Mouse (Mus musculus) monocyte, adult 2 months (primary cell): Measurements from ENCODE around the gene Calm1.
"Not testable (repeated sequence)": the region's sequence is repeated elsewhere in the genome, so short reads cannot be mapped to it uniquely, and the experiment has no call there.

Experiments
- DNase-seq, 2 experiments: peaks; one replicate each; pipeline ENCODE4 v3.0.0; 2022; ENCODE audit warnings: low spot score in 2 of 2, low read depth in 1 of 2

Calm1 gene

DNA sequence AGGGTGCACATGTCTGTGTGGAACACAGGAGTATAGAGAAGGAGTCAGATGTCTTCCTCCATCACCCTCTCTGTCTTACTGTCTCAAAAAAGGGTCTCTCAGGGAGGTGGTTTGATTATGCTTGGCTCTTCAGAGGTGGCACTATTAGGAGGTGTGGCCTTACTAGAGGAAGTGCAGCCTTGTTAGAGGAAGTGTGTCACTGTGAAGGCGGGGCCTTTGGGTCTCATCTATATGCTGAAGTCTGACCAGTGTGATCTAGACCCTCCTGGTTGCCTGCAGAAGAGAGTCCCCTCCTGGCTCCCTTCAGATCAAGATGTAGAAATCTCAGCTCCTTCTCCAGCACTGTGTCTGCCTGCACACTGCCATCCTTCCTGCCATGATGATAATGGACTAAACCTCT, 5.1 kb upstream of the Calm1 start:
- DNase-seq = no peak

DNA sequence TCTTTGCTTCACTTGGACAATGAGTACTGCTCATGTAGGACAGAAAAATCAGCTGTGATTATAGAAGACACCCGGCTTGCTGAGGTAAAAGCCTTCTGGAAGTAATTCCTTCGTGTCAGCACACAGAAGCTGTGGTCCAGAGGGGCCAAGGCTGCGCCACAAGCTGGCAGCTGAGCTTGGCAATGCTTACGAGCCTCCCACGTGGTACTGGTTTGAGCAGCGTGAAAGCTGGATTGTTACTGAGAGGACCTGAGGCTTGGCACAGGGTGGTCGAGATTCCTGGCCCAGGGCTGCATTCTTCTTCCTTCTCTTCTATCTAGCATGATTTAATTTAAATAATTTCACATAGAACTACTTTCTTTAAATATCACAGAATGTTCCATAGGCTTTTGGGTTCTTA, 2.4 kb upstream of the Calm1 start:
- no peak for DNase-seq

DNA sequence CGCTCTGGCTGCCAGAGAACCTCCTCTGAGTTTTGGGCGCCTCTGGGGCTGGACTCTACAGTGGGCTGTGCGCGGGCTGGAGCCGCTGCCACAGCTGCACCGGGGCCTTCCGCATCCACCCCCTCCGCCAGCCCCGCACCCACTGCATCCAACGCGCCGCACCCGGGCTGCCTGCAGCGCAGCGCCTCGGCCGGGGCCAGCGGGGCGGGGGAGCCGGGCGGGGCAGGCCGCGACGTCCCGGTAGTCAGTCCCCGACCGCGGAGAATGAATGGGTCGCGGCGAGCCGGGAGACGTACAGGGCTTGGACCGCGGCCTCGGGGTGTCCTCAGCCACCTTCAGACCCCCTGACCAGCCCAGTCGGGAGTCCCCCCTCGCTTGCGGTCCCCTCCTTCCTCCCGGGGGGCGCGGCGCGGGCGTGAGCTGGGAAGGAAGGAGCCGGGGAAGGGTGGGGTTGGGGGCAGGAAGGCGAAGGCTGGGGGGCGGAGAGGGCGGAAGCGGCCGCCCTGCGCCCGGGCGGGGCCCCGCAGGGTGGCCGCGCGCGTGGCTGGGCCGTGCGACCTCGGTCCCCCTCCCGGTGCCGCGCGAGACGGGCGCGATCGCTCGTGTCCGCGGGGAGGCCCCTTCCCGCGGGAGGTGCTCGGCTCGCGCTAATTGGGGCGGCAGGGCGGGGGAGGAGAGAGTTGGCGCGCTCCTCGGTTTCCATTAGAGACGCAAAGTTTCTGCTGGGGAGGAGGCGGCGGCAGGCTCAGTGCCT, 833 bp downstream of the Calm1 start:
- DNase-seq = peak in 1 of 2 experiments; percentile 41

DNA sequence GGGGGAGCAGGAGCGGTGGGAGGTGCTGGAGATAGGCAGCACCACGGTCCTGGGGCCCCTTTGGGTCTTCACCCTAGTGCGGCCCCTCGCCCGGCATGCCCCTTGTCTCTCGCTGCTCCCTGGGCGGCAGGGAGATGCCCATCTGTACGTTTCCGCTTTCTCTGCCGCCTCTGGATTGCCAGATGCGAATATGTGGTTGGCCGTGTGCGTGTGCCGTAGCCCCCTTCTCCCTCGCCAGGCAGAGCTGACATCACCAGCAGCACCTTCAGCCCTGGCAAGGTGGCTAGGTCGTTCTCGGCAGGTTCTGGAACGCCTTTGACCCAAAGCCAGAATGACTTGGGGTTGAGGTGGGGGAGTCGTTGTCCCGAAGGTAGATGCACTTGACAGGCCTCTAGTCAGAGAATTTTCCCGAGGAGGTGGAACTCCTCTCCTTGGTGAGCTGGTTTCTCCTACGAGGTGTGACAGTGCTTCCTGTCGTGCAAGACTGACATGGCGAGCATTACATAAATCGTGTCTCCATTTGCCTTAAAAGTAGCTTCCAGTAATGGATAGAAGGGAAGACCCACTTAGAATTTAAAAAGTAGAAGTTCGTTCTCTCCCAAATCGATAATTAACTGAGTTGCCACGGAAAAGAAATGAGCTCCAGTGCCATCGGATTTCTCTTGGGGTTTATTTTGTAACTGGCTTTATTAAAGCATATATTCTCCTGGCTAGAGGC, 1.6 kb downstream of the Calm1 start:
- DNase-seq = peak in 1 of 2 experiments; percentile 34

DNA sequence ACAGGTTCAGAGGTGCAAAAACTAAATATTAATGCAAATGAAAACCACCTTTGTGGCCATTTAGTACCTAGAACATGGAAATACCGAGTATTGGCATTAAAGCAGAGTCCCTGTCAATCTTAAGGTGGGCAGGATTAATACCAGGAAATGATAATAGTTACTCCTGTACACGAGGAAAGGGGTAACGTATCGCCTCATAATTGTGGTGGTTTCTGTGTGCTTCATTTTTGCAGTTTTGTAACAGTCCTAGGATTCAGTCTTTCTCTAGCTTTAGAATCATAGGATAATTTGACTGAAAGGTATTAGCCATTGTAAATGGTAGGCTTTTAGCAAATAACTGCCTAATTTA, 2.1 kb downstream of the Calm1 start:
- DNase-seq = no peak

DNA sequence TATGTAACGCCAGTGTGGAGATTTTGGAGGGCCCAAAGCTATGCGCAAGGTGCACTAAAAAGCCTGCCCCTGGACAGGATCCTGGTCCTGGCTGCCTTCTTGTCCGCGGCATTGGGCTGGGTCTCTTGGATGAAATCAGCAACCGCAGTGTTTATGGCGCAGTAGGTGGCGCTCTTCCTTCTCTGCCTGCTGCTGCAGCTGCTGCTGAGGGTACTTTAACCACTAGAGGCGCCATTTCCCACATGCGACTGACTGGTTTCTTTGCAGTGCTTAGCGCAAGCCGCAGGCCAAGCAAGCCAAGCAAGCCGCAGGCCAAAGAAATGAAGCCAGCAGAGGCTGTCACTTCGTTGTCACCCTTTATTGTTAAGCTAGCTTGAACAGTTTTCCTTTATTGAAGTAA, 2.6 kb downstream of the Calm1 start:
- peak; percentile 77 to 86 for DNase-seq

DNA sequence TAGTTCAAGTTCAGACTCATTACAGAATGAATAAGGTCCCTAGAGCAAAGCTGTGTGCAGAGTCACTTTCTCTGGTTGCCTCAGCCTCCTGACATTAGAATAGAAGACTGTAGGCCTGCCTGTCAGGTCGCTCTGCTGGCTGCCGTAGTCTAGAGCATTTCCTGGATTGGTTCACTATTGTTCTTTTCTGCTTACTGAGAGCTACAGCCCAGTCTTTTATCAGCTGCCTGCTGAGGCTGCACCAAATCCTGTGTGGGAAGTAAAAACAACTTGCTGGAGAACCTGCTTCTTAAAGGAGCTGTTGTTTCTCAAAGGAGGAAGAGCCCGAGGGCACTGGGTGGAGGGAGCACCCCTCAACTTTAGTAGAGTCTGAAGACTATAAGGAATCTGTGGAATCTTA, 4.5 kb downstream of the Calm1 start:
- no peak for DNase-seq

DNA sequence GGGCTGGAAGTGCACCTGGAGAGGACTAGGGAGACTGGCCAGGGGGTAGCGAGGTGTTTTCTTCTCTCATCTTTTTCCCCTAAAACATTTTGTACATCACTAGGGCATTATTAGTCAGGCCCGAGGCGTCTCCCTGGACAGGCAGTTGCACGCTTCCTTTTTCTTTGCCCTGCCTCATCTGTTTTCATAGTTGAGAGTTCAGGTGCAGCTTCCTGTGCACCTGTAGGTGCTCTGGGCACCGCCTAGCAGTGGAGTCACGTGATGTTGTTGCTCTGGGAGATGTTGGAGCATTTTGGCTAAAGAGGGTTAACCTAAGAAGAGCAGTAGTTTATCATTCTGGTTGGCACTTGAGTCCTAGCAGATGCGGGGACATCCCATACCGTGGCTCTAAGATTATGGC, 5.9 kb downstream of the Calm1 start:
- DNase-seq = no peak

DNA sequence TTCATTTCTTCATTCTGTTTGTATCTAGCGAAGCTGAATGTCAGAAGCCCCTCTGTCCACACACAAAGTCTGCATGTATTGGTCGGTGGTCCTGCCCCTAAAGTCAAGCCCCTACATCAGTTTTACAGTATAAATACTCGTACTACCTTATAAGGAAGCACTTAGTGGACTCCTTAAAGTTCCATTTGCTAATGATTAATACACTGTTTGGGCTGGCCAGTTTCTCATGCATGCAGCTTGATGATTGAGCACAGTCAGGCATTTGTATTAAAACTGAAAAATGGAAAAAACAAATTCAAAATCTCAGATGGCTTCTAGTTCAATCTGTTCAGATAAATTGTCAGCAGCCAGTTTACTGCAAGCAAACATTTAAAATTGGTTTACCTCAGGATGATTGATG, 7.3 kb downstream of the Calm1 start:
- DNase-seq = no peak

DNA sequence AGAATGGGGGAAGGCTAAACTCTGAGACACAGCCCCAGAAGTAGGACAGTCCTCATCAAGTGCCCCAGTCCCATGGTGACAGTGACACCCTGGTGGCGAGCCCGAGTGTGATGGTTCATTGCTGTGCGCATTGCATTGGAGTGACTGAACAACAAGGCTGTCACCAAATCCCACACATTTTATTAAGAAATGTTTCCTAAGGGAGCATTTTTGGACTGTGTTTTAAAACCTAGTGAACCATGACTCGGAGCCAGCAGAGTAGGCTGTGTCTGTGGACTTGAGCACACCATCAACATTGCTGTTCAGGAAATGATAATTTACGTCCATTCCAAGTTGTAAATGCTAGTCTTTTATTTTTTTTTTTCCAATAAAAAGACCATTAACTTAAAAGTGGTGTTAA, 7.7 kb downstream of the Calm1 start:
- DNase-seq = no peak

DNA sequence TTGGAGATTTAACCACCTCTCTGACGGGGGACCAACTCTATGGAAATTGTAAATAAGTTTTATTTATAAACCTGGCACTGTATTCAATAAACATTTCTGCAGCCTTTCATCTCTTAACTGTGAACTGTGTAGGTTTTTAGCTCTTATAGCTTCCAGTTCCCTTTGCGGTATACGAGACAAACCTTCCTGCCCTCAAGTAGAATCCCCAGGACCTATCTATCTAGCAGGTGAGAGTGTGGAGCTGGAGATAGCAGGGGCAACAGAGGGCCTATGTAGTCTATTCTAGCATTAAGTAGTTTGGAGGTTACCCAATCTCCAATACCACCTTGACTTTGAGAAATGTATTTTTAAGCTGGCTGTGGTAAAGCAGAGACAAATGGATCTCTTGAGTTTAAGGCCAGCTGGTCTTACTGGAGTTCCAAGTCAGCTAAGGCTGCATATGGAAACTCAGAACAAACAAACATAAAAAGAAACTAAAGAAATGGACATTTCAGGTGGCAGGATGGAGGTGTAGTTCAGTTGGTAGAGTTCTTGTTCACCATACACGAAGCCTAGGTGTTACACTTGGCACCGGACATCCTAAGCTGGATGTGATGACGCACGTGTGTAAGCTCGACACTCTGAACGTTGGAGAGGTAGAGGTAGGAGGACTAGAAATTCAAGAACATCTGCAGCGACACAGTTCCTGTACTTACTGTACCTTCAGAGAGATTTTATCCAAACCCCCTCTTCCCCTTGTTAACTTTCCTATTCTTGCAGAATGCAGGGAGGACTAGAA, 10.7 kb downstream of the Calm1 start:
- no peak for DNase-seq

DNA sequence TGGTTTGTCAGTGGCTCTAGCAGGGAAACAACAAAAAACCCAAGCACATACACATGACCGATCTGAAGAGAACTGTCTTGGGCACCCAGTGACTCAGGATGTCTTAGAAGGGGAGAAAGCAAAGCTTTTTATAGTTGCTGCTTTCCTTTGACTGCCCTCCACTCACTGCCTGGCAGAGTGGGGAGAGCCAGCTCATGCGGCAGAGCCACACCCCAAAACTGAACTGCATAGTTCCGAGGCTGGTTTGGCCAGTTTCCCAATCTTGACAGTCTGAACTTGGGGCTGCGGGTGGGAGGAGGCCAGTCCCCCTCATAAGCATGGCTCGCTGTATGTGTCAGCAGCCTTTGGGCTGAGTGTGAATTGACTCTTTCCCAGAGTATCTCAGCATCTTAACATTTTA, 11.7 kb downstream of the Calm1 start:
- DNase-seq = no peak

DNA sequence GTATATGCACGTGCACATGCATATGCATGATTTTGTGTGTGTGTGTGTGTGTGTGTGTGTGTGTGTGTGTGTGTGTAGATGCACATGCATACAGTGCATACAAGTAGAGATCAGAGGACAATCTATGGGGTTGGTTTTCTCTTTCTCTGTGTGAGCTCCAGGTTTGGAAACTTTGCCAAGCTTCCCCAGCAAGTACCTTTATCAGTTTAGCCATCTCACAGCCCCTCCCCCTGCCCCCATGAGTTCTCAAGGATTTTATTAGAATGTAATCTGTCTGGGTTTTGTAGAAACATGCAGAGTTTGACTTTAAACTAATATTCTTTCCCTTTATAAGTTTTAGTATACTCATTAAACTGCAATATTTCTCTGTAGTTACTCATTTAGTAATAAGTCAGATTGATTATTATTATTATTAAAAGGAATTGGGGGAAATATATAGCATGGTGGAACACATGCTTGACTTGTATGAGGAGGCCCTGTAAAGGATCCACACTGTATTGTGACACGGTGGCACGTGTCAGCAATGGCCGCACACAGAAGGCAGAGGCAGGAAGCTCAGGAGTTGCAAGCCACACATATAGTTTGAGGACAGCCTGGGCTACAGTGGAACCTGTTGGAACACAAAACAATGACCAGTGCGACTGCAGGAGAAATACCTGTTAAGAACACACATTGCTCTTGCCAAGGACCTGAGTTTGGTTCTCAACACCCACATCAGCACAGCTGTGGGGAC, 12.4 kb downstream of the Calm1 start:
- no peak for DNase-seq

DNA sequence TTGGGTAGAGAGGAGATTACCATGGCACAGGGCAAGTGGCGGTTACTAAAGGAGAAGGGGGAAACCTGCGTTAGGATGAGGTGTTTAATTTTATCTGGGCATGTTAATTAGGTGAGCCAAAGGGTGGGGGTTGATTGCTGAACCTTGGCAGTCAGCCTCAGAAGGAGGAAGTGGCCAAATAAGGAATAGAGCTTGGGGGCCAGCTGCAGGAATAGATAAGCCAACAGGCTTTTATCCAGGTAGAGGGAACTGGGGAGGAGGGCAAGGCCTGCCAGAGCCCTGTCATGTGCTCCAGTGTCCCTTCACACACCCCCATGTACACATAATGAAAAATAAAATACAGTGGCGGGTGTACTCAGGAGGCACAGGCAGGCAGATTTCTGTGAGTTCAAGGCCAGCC, 13.2 kb downstream of the Calm1 start:
- no peak for DNase-seq

DNA sequence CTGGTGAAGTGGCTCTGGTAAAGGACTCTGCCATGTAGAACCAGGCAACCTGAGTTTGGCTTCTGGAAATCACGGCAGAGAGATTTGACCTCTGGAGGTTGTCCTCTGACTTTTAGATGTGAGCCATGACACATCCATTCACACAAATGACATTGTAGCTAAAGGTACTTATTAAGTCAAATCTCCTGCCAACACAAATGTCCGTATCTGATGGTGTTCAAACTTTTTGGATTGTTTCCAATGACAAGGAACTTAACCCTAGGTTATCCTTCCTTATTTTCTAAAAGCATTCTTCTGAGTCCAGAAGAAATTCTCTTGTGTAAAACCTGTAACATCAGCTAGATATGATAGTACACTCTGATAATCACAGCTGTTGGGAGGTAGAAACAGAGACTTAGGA, 13.9 kb downstream of the Calm1 start:
- DNase-seq = no peak

DNA sequence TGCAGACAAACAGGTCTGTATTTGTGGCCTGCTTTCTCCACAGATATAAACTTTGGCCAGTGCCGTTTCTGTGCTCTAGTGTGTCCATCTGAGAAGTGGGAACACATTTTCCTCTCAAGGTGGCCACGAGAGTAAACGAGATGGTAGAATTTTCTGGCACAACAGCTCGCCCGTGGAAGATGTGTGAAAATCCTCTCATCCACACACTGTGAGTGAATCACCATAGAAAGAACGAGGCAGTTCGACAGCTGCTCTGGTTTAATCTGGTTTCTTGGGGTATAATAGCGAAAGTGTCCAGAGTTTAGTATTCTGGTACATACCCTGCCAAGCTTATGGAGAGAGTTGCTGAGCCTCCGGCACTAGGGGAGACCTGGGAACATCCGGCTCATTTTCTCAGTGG, 14.9 kb downstream of the Calm1 start:
- DNase-seq = no peak

DNA sequence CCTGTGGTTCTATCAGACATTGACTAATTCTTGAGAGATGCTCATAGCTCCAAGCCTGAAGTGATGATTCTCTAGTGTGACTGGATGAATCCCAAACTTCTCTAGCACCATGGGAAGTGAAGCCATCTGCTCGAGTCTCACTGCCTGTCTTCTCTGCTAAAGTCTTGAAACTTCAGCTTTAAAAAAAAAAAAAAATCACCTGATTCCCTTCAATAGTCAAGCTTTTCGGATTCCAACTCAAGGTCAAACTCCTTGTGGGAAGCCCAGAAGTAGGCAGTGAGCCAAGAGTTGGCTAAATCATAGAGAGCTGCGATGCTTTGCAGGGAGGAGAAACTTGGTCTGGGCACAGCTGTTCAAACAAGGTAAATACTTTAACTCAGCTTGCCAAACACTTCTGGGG, 15.5 kb downstream of the Calm1 start:
- no peak for DNase-seq

DNA sequence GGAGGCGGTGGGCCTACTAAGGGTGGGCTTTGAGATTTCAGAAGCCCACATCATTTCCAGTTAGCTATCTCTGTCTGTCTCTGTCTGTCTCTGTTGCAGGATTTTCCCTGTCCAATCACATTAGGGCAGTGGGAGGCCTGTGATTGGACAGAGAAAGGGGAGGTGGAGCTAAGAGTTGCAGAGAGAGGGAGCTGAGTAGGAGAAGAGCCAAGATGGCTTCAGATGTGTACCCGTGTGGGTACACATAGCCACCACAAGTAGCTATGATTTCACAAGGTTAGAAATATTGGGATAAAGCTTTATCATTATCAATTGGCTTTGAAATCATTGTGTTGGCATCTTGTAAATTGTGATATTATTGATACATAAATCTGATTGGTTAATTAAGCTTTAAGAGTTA, 17.9 kb downstream of the Calm1 start:
- DNase-seq = not testable (repeated sequence)

DNA sequence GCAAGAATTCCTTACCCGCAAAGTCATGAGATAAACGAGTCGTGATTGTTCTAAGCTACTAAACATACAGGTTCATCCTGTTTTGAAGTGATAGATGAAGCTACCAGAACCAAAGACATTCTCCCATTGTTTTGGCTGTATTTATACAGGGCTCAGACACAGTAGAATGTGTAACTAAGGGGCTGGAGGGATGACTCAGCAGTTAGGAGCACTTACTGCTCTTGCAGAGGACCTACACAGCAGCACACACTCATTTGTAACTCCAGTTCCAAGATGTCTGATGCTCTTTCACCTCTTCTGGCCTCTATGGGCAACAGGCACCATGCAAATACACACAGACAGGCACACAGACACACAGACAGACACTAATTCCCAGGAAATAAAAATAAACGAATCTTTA, 20.8 kb downstream of the Calm1 start:
- no peak for DNase-seq

DNA sequence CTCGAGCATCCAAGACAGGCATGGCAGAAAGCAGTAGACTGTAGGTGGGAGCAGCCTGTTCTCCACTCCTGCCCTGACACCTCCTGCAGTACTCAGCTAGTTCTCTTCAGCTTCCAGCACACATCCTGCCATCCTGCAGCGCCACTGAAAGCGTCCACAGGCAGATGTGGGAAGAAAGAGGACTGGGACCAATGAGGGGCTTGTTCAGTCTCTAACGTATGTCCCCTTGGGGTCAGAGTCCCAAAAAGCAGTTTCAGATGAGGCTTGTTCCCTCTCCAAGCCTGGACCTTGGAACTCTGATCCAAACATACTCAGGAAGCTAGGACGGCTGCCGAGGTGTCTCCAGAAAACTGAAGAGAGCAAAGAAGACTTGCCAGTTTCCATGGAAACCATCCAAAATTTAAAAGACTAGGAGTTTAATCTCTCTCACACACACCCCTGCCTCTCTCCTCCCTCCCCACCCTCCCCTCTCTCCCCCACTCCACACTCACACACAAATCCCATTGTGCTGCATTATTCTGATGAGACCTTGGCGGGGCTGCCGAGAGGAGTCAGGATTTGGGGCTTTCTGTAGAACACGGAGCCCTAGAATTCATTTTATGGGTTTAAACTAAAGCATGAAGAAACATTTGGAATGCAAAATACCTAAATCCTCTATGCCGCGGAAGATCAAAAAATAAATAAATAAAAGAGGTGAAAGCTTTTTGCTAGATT, 22.5 kb downstream of the Calm1 start:
- no peak for DNase-seq
